Mouse (Mus musculus) retina, adult 2 months (tissue): Measurements from ENCODE around the gene Dock2.

Source experiments
- DNase-seq: peaks from one replicate; pipeline ENCODE4 v3.0.0-alpha.2; 2012; ENCODE audit warnings: low read depth, low spot score

Gene Dock2

GRCm38 (mm10) chr11:34349453-34350056 lies 434.1 kb downstream of the Dock2 start:
- no peak for DNase-seq

GRCm38 (mm10) chr11:34348287-34348918 lies 435.3 kb downstream of the Dock2 start:
- DNase-seq = no peak

- DNase-seq = no peak
These were observed 439.4 kb downstream of the Dock2 start for GRCm38 (mm10) chr11:34344310-34344709.

GRCm38 (mm10) chr11:34343742-34344307 lies 439.9 kb downstream of the Dock2 start:
- DNase-seq = no peak

GRCm38 (mm10) chr11:34339693-34340092 lies 444.0 kb downstream of the Dock2 start:
- no peak for DNase-seq

GRCm38 (mm10) chr11:34337907-34338306 lies 445.8 kb downstream of the Dock2 start:
- no peak for DNase-seq

GRCm38 (mm10) chr11:34332344-34333031 lies 451.2 kb downstream of the Dock2 start:
- DNase-seq = no peak

- no peak for DNase-seq
These were observed 460.0 kb downstream of the Dock2 start for GRCm38 (mm10) chr11:34323664-34324063.

- no peak for DNase-seq
These were observed 464.4 kb downstream of the Dock2 start for GRCm38 (mm10) chr11:34319282-34319681.

GRCm38 (mm10) chr11:34317001-34317400 lies 466.7 kb downstream of the Dock2 start:
- no peak for DNase-seq

- DNase-seq = no peak
These were observed 467.5 kb downstream of the Dock2 start for GRCm38 (mm10) chr11:34316176-34316575.

GRCm38 (mm10) chr11:34315383-34315782 lies 468.3 kb downstream of the Dock2 start:
- no peak for DNase-seq

GRCm38 (mm10) chr11:34314534-34315379 lies 468.9 kb downstream of the Dock2 start, which contains the start of gene Fam196b:
Fam196b (plus strand) TSS chr11:34314822.
- peak; percentile 39 for DNase-seq

- no peak for DNase-seq
These were observed 471.5 kb downstream of the Dock2 start for GRCm38 (mm10) chr11:34312208-34312607.

- no peak for DNase-seq
These were observed 472.0 kb downstream of the Dock2 start for GRCm38 (mm10) chr11:34311717-34312116.

- no peak for DNase-seq
These were observed 474.3 kb downstream of the Dock2 start for GRCm38 (mm10) chr11:34309360-34309759.

GRCm38 (mm10) chr11:34308731-34309130 lies 475.0 kb downstream of the Dock2 start:
- DNase-seq = no peak

GRCm38 (mm10) chr11:34306231-34306630 lies 477.5 kb downstream of the Dock2 start:
- DNase-seq = no peak

GRCm38 (mm10) chr11:34300064-34300463 lies 483.6 kb downstream of the Dock2 start:
- DNase-seq = no peak

- DNase-seq = no peak
These were observed 484.1 kb downstream of the Dock2 start for GRCm38 (mm10) chr11:34299550-34299949.

- no peak for DNase-seq
These were observed 485.9 kb downstream of the Dock2 start for GRCm38 (mm10) chr11:34297698-34298378.
